Mouse (Mus musculus) cerebellum, postnatal 4 days (tissue): ENCODE results near the gene 2310039H08Rik.

Source experiments
- DNase-seq, 2 experiments: peaks; one replicate each; pipeline ENCODE4 v3.0.0; 2022; ENCODE audit warnings: low spot score in 2 of 2, mixed read lengths in 1 of 2

Gene 2310039H08Rik

GRCm38 (mm10) chr17:46809131-46809830 lies 36.8 kb downstream of the 2310039H08Rik start:
- no peak for DNase-seq

GRCm38 (mm10) chr17:46810672-46811071 lies 38.2 kb downstream of the 2310039H08Rik start:
- DNase-seq: no peak

- DNase-seq: no peak
These were observed 40.0 kb downstream of the 2310039H08Rik start for GRCm38 (mm10) chr17:46812442-46812841.

- DNase-seq: no peak
These were observed 41.2 kb downstream of the 2310039H08Rik start for GRCm38 (mm10) chr17:46813637-46814036.

- no peak for DNase-seq
These were observed 42.1 kb downstream of the 2310039H08Rik start for GRCm38 (mm10) chr17:46814497-46814896.

GRCm38 (mm10) chr17:46816306-46816705 lies 43.9 kb downstream of the 2310039H08Rik start:
- no peak for DNase-seq

- no peak for DNase-seq
These were observed 45.3 kb downstream of the 2310039H08Rik start for GRCm38 (mm10) chr17:46817734-46818158.

GRCm38 (mm10) chr17:46820628-46821027 lies 48.2 kb downstream of the 2310039H08Rik start:
- DNase-seq: no peak
